Comparison of ENCODE assay signal across 22 mouse cellular contexts in genomic region chr4:36560997-36561396, GRCm38 (mm10).
DNase-seq lines count a peak whose midpoint lies in the region; ATAC-seq and TF ChIP-seq lines count a peak whose summit lies in the region.
"Had no signal": no experiment of that assay in that cellular context is flagged by ENCODE, and none has a peak within 500 bp of the region (broad histone marks: within the 10 kb centered on the region; RNA-seq: fewer than 3 reads in every experiment).

No protein-coding gene starts in this region.

- H3K27me3 ChIP-seq in intestine, embryonic 15.5 days (replicated peaks) = no peaks in the 10 kb centered on the region
- H3K27me3 ChIP-seq in intestine, embryonic 16.5 days (replicated peaks; ENCODE audit: control insufficient read depth, insufficient read depth, low read length) = no peaks in the 10 kb centered on the region
- H3K27me3 ChIP-seq in intestine, postnatal 0 days (replicated peaks; ENCODE audit: control insufficient read depth, insufficient read depth, low read length) = no peaks in the 10 kb centered on the region
- no peaks in the 10 kb centered on the region for H3K27me3 ChIP-seq in kidney, embryonic 16.5 days (ENCODE audit: insufficient read depth, low read length)
- H3K27me3 ChIP-seq: CH12.LX, Patski had no signal

- 45% methylated on average over 1 of the region's 1 CpGs for WGBS in intestine, embryonic 15.5 days
- 58% methylated on average over 1 of the region's 1 CpGs for WGBS in intestine, embryonic 16.5 days
- 25% methylated on average over 1 of the region's 1 CpGs for WGBS in intestine, postnatal 0 days
- WGBS in kidney, embryonic 16.5 days = 79% methylated on average over 1 of the region's 1 CpGs

- intact Hi-C loops in left cerebral cortex, postnatal 14 days (cut with DNase I) = no loop called here

- H3K4me1 ChIP-seq in intestine, embryonic 15.5 days (replicated peaks) = no peaks in the 10 kb centered on the region
- no peaks in the 10 kb centered on the region for H3K4me1 ChIP-seq in intestine, embryonic 16.5 days (ENCODE audit: control insufficient read depth, insufficient read depth, low read length)
- H3K4me1 ChIP-seq in intestine, postnatal 0 days (replicated peaks; ENCODE audit: control insufficient read depth, insufficient read depth, low read length) = no peaks in the 10 kb centered on the region
- H3K4me1 ChIP-seq in kidney, embryonic 16.5 days (ENCODE audit: insufficient read depth, low read length) = no peaks in the 10 kb centered on the region

- ATAC-seq in intestine, embryonic 15.5 days = peak; percentile 78
- ATAC-seq in intestine, embryonic 16.5 days = peak; percentile 91
- peak; percentile 36; the same call in 1 of the 2 replicates for ATAC-seq in intestine, postnatal 0 days
- no peak for ATAC-seq in kidney, embryonic 16.5 days (ENCODE audit: low FRiP score, low TSS enrichment)
- ATAC-seq: activated CD4-positive, CD25-positive, alpha-beta regulatory T cell, adult 4 months; CD4-positive, CD25-positive, alpha-beta regulatory T cell, adult 4 months; Patski had no signal

- H3K9ac ChIP-seq in intestine, embryonic 15.5 days = no peak overlapping the region
- no peak overlapping the region for H3K9ac ChIP-seq in intestine, embryonic 16.5 days (ENCODE audit: low read depth, low read length)
- H3K9ac ChIP-seq in intestine, postnatal 0 days (ENCODE audit: low read depth, low read length) = no peak overlapping the region
- no peak overlapping the region for H3K9ac ChIP-seq in kidney, embryonic 16.5 days (replicated peaks; ENCODE audit: low read length)

- no peaks in the 10 kb centered on the region for H3K36me3 ChIP-seq in intestine, embryonic 15.5 days
- no peaks in the 10 kb centered on the region for H3K36me3 ChIP-seq in intestine, embryonic 16.5 days (ENCODE audit: control insufficient read depth, insufficient read depth, low read length)
- H3K36me3 ChIP-seq in intestine, postnatal 0 days (ENCODE audit: control insufficient read depth, insufficient read depth) = no peaks in the 10 kb centered on the region
- H3K36me3 ChIP-seq in kidney, embryonic 16.5 days (ENCODE audit: insufficient read depth, low read length) = no peaks in the 10 kb centered on the region
- H3K36me3 ChIP-seq: G1E had no signal

- no peak for TF ChIP-seq CTCF in intestine, postnatal 0 days (IDR thresholded peaks at IDR 0.05; ENCODE audit: low read depth)

- no peak overlapping the region for H3K27ac ChIP-seq in intestine, embryonic 15.5 days
- H3K27ac ChIP-seq in intestine, embryonic 16.5 days (ENCODE audit: low read length) = no peak overlapping the region
- H3K27ac ChIP-seq in intestine, postnatal 0 days (ENCODE audit: low read depth, low read length) = no peak overlapping the region
- H3K27ac ChIP-seq in kidney, embryonic 16.5 days (ENCODE audit: low read length) = no peak overlapping the region

- DNase-seq in adrenal gland, adult (ENCODE audit: inconsistent age in 2 of 2, low spot score in 1 of 2) = no peak
- DNase-seq in left cerebral cortex, postnatal 14 days (ENCODE audit: low spot score in 2 of 2) = no peak
- DNase-seq: adrenal gland, adult 2 months; adrenal gland, adult 8-10 months; adrenal gland, postnatal 10 days; adrenal gland, postnatal 14 days; adrenal gland, postnatal 25 days; adrenal gland, postnatal 36 days; B cell, adult 2 months; cerebellum, adult 11 months; cerebellum, adult 11-12 months; cerebellum, adult 18-20 months; cerebellum, adult 2 months had no signal

- no peaks in the 10 kb centered on the region for H3K9me3 ChIP-seq in intestine, embryonic 15.5 days
- H3K9me3 ChIP-seq in intestine, embryonic 16.5 days (ENCODE audit: control insufficient read depth, low read length) = no peaks in the 10 kb centered on the region
- no peaks in the 10 kb centered on the region for H3K9me3 ChIP-seq in intestine, postnatal 0 days (ENCODE audit: control insufficient read depth)
- no peaks in the 10 kb centered on the region for H3K9me3 ChIP-seq in kidney, embryonic 16.5 days (ENCODE audit: low read length)
- H3K9me3 ChIP-seq: G1E had no signal

- H3K4me2 ChIP-seq in intestine, embryonic 15.5 days (replicated peaks) = no peak overlapping the region
- H3K4me2 ChIP-seq in intestine, embryonic 16.5 days (ENCODE audit: low read depth, low read length) = no peak overlapping the region
- H3K4me2 ChIP-seq in intestine, postnatal 0 days (replicated peaks; ENCODE audit: low read depth) = no peak overlapping the region
- H3K4me2 ChIP-seq in kidney, embryonic 16.5 days (replicated peaks; ENCODE audit: low read depth, low read length) = no peak overlapping the region

- H3K4me3 ChIP-seq in intestine, embryonic 15.5 days (replicated peaks) = no peak overlapping the region
- H3K4me3 ChIP-seq in intestine, embryonic 16.5 days (ENCODE audit: low read length) = no peak overlapping the region
- no peak overlapping the region for H3K4me3 ChIP-seq in intestine, postnatal 0 days (ENCODE audit: low read depth, low read length)
- H3K4me3 ChIP-seq in kidney, embryonic 16.5 days (ENCODE audit: low read length) = no peak overlapping the region
